Mouse (Mus musculus) ovary, adult 2 months (tissue): Measurements from ENCODE around the gene Tmem130. TPM values are rescaled to one million over a fixed set of nuclear protein-coding genes. Genes with fewer than 3 reads are reported as not detected.

Experiments
- polyA plus RNA-seq: library from polyadenylated mRNA; depleted of rRNA; stranded (reverse); fragments of >200 nt; gene quantifications from 2 replicates; pipeline ENCODE4 v1.2.3, GENCODE M21; 2012; rRNA removed

Tmem130 gene
- 0.64 and 1.4 TPM in 2 replicates for polyA plus RNA-seq

GRCm38 (mm10) chr5:144761161-144761868 lies at the start of gene Tmem130:
Gene Tmem130 (minus strand): TSS chr5:144761818.

GRCm38 (mm10) chr5:144767106-144767798 lies 5.6 kb upstream of the Tmem130 start, which contains the start of gene Trrap:
Gene Trrap (plus strand): TSS chr5:144767732.

Other genes starting within 250 kb of the Tmem130 start
- gene Nptx2, start 215.9 kb downstream of the Tmem130 start, polyA plus RNA-seq = 6.5 and 11.2 TPM in 2 replicates
- gene Trrap, start 5.9 kb upstream of the Tmem130 start, polyA plus RNA-seq = 201 and 273 TPM in 2 replicates
- 38.1 and 41.5 TPM in 2 replicates for gene Smurf1, start 204.0 kb upstream of the Tmem130 start, polyA plus RNA-seq